Mouse (Mus musculus) layer of hippocampus, adult 9-10 months (tissue): Measurements from ENCODE around the gene Zfp318.

Experiments used
- DNase-seq: peaks from one replicate; pipeline ENCODE4 v3.0.0; 2022; ENCODE audit warnings: low spot score

Zfp318 gene

GRCm38 (mm10) chr17:46452683-46453082 is 69.2 kb downstream of the Zfp318 start:
- DNase-seq = no peak

GRCm38 (mm10) chr17:46453302-46453948 is 69.9 kb downstream of the Zfp318 start:
- DNase-seq = no peak

DNA sequence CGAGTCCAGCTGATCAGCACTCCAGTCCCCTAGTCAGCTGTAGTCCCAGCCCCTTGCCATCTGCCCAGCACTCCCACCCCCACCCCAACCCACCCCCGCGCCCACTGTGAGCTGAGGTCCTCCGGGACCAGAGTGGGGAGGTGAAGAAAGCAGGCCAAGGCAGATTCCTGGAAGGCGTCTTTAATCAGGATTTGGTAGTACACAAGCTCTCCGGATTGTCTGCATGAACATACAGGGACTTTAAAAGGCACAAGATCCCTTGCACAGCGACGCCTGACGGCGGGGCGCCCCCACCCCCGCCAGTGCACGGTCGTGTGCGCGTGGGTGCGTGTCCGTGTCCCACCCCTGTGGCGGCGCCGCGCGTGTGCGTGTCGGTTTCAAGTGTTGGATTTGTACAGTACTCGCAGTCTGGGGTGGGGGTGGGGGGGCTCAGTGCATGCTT is 70.5 kb downstream of the Zfp318 start:
- no peak for DNase-seq

DNA sequence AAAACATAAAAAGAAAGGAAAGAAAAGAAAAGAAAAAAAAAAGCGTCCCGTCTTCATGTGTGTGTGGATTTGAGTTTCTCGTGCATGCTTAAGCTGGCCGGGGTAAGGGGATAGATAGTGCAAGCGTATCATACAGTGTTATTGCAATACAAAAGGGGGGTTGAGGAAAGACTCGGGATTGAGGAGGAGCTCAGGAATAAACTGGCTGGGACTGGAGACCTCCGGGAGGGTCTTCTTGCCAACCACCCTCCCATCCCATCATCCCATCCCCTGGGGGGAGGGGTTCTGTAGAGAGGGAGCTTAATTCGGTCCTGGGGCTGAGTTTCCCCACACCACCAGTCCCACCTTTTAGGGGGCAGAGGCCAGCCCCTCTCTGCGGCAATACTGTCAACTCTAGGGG is 71.0 kb downstream of the Zfp318 start:
- DNase-seq = no peak

DNA sequence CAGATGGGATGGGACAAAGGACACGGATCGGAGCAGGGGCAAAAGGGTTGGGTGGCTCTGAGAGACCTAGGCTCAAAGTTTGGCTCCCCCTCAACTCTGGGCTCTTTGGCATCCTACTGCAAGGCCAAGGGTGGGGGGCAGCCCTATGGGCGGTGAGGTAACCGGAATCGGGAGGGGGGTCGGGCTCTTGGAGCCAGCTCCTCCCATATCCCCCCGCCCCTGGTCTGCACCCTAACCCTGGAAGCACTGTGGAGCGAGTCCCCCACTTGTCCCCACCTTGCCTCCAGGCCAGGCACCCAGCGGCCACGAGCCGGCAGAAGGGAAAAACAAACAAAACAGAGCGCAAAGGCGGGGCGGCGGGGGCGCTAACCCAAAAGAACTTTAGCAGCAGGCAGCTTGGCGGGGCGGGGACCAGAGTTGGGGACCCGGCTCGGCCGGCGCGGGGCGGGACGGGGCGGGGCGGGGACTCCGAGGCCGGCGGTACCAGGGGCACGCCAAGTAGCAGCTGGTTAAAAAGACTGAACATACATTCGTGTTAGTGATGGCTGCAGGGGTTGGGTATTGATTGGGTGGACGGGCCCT is 71.7 kb downstream of the Zfp318 start:
- no peak for DNase-seq

DNA sequence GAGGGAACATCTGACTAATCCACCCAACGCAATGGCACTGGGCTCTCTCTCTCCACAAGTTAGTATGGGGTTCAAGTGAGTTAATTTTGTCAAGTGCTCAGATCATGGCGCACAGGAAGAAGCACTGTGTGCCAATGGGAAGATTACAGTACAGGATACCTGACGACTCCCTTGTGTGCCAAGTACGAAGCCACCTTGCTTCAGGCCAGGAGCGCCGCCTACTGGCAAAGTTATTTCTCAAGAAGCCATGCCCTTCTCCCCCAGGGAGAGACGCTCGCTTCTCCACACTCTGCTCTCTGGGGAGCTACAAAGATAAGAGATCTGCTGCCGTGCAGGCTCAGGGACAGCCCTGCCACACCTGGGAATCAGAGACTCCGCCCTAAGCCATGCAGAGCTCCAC is 74.3 kb downstream of the Zfp318 start:
- DNase-seq = no peak

GRCm38 (mm10) chr17:46458439-46458838 is 74.9 kb downstream of the Zfp318 start:
- no peak for DNase-seq

GRCm38 (mm10) chr17:46460673-46461072 is 77.1 kb downstream of the Zfp318 start:
- no peak for DNase-seq

GRCm38 (mm10) chr17:46461347-46461746 is 77.8 kb downstream of the Zfp318 start:
- no peak for DNase-seq

DNA sequence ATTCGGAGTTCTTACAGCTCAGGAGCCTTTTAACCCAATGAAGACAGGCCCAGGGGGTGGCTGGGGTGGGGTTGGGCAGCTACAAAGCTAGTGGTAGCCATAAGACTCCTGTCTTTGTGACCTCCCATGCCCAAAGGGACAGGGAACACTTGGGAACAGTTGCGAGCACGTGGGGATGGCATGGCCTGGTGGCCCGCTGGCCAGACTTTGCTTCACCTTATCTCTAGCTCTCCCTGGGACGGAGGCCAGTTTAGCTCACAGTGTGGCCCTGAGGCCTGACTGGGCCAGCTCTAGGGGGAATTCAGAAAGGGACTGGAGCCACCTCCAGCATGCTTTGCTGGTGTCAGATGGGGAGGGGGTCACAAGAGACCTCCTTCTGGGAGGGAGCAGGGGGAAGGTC is 78.7 kb downstream of the Zfp318 start:
- DNase-seq = no peak

GRCm38 (mm10) chr17:46467830-46468229 is 84.3 kb downstream of the Zfp318 start:
- no peak for DNase-seq
